Mouse (Mus musculus) thymus, postnatal 14 days (tissue): ENCODE results near the gene Strn3.
"Not testable (repeated sequence)": the region's sequence is repeated elsewhere in the genome, so short reads cannot be mapped to it uniquely, and the experiment has no call there.

Experiments
- DNase-seq: peaks from one replicate; pipeline ENCODE4 v3.0.0; 2021

Gene Strn3

DNA sequence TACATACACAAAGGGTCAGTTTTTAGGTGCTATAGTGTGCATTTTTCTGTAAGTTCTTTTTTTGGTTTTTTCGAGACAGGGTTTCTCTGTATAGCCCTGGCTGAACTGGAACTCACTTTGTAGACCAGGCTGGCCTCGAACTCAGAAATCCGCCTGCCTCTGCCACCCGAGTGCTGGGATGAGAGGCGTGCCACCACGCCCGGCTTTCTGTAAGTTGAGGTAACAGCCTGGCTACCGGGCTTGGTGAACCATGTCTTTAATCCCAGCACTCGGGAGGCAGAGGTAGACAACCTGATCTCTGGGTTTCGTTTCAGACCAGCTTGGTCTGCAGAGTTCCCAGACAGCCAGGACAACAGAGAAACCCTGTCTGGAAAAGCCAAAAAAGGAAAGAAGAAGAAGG, 1.2 kb upstream of the Strn3 start:
- DNase-seq: peak; percentile 14

DNA sequence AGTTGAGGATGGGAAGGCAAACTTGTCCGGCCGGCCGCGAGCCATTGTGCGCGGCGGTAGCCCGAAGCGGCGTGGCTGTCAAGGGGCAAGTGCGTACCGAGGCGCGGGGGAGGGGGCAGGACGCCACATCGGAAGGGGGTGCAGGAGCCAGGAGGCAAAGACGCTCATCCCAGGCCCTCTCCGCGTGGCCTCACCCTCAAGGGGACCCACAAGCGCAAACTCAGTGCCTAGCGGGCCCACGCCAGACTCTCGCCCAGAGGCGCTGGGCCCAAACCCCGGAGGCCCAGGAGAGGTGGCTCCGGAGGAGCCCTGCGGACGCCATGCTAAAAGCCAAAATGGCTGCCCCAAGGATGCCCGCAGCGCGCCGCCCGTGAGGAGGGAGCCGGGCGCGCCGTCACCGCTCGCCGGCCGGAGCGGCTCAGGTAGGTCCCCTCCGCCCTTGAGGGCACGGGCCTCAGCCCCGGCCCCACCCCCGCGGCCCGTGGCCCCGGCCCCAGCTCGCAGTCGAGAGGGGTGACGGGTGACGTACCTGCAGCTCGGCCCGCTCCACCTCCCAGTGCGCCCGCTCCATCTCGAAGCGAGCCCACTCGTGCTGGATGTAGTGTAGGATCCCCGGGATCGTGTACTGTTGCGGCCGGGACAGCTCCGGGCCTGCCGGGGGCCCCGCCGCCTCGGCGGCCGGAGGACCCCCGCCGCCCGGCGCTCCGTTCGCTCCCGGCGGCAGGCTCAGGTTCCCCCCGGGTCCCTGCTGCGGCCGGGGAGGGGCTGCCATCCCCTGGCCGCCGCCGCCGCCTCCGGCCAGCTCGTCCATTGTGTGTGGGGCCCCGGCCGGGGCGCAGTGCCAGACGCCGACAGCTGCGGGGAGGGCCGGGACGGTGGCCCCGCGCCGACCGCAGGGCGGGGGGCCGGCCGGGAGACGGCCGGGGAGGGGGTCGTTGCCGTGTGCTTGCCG, 528 bp downstream of the Strn3 start, which contains the start of gene Ap4s1:
Gene Ap4s1 (plus strand): TSS at position 141 of the 952 bp plus-strand sequence.
- DNase-seq: peak; percentile 78

- peak; percentile 62 for DNase-seq
Observed at GRCm38 (mm10) chr12:51688546-51688945, 3.2 kb downstream of the Strn3 start.

- DNase-seq: no peak
Observed at GRCm38 (mm10) chr12:51678844-51679243, 12.9 kb downstream of the Strn3 start.

DNA sequence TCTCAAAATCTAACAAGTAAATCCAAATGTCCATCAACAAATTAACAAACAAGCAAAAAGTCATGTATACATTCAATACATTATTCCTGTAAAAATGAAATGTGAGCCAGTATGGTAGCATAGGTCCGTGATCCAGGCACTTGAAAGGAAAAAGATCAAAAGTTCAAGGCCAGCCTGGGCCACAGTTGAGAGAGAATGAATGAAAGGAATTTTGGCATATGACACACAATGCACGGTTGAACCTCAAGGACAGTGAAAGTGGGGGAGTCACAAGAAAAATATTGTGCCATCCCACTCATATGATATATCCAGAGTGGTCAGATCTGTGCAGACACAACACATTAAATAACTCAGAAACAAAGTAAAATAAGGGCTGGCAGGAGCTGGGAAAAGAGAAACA, 15.3 kb downstream of the Strn3 start:
- DNase-seq: no peak

- DNase-seq: no peak
Observed at GRCm38 (mm10) chr12:51673270-51673669, 18.4 kb downstream of the Strn3 start.

DNA sequence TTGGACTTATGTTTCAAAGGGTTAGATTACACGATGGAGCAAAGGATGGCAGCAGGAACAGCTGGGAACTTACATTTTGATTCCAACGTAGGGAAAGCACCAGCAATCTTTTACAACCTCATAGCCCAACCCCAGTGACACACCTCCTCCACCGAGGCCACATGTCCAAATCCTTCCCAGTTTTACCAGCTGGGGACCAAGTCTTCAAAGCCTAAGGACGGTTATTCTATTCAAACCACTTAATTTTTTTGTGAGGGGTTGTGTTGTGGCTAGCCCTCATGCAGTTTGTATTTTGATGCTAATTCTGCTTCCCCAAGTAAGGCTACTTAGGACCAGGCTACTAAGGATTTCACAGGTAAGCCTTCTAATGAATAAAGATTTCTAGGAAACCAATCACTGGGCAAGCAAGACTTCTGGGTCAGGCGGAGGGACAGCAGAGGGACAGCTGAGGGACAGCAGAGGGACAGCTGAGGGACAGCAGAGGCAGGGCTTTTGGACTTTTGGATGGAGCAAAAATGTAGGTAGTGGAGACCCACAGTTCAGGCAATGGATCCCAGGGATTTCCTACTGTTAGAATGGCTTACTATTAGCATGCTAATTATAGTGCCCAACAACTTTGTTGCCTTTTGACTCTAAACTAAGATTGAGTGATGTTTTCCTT, 20.3 kb downstream of the Strn3 start:
- no peak for DNase-seq

DNA sequence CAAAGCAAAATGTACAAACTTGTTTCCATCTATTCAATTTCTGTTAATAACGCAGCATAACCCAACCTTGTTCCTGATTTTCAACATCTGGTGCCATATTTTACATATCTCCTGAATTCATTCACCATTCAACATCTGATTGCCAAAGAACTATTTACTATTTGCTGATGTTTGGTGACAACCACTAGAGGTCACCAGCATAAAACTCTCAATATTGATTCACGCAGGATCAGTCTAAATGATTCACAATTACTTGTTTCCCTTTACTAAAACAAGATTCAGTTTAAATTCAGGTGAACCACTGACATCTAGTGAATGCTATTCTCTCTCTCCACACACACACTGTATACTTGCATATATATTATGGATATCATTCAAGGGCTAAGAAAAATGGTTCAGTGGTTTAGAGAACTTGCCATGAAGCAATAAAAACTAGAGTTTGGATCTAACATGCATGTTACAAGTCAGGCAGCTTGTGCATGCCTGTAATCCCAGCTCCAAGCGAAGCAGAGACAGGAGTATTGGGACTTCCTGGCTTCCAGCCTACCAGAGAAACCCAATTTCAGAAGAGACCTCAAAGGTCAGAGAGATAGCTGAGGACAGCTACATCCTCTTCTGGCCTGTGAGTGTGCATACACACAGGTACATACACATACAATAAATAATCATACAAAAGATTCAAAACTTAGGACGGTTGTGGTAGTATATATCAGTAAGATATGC, 24.8 kb downstream of the Strn3 start:
- no peak for DNase-seq

DNA sequence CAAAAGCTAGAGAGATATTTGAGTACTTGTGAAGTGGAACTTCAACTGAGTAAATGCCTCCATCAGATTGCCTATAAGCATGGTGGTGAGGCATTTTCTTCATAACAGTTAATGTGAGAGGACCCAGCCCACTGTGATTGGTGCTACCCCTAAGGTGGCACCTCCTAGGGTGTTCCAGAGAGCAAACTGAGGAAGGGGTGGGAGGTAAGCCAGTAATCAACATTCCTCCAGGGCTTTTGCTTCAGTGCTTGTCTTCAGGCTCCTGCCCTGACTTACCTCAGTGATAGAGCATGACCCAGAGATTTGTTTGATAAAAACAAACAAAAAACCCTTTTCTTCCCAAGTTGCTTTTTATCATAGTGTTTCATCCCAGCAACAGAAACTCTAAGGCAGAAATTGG, 27.8 kb downstream of the Strn3 start:
- DNase-seq: no peak

GRCm38 (mm10) chr12:51663011-51663410, 28.7 kb downstream of the Strn3 start:
- no peak for DNase-seq

DNA sequence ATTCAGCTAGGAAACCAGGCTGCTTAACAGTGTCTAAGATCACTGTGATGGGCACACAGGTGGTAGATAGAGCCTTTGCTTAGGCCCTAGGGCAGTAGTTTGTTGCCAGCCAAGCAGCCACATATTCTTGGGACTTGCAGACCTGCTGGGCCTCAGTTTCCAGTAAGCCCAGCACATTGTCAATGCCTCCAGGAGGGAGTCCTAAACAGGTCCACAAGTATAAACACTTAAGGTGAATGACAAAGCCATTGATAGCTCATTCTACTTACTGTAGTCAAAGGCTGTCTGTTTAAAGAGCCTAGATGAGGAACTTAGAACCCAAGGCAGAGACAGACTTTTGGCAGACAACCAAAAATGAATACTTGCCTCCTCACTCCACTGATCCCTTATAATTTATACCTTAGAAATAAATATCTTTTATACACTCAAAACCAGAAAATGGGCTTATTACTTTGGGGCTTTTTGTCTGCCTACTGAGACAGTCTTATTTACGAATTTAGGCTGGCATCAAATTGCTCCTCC, 35.7 kb downstream of the Strn3 start:
- no peak for DNase-seq

DNA sequence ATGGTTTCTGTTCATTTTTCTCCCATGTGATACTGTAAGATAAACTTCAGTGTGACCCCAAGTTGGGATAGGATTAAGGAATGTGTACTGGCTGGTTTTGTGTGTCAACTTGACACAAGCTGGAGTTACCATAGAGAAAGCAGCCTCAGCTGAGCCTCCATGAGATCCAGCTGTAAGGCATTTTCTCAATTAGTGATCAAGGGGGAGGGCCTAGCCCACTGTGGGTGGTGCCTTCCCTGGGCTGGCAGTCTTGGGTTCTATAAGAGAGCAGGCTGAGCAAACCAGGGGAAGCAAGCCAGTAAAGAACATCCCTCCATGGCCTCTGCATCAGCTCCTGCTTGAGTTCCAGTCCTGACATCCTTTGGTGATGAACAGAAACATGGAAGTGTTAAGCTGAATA, 42.3 kb downstream of the Strn3 start:
- DNase-seq: not testable (repeated sequence)

GRCm38 (mm10) chr12:51641871-51642270, 49.8 kb downstream of the Strn3 start:
- no peak for DNase-seq

GRCm38 (mm10) chr12:51636689-51637470, 54.8 kb downstream of the Strn3 start:
- no peak for DNase-seq

DNA sequence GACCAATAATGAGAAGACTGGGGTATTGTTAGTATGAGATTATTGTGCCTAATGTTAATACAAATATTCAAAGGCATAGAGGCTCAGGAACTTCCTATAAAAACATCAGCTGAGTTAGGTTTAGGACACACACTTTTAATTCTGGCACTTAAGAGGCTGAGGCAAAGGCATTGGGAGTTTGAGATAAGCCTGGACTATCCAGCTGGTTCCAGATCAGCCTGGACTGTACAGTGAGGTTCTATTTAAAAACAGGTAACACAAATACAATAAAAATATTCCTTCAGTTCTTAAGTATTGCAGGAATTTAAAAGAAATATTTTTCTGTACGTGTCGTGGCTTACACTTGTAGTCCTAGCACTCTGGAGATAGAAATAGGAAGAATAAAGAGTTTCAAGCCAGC, 55.4 kb downstream of the Strn3 start:
- DNase-seq: no peak

GRCm38 (mm10) chr12:51633481-51633880, 58.2 kb downstream of the Strn3 start:
- no peak for DNase-seq

- no peak for DNase-seq
Observed at GRCm38 (mm10) chr12:51623366-51623694, 68.4 kb downstream of the Strn3 start.

DNA sequence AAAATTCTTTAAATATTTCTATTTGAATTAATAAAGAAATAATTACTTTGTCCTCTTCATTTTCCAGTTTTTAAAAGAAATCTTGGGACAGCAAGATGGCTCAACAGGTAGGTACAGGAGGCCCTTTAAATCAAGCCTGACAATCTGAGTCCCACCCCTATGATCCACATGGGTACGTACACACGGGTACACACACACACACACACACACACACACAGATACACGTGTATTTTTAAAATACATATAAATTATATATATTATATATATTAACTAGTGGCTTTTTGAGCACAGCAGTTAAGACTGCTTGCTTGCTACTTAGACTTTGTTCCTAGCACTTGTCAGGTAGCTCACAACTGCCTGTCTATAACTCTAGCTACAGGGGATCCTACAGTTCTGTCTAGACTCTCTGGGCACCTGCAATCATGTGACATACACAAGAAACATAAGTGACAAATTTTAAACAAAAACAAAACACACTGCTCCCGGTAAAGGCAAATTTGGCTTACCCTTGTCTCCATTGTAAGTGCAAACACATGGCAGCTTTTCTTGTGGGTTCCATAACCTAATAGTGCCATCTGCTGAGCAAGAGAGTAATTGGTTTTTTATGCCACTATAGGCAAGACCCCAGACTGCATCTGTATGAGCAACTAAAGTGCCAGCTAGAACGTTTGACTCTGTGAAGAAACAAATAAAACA, 68.9 kb downstream of the Strn3 start:
- DNase-seq: no peak

DNA sequence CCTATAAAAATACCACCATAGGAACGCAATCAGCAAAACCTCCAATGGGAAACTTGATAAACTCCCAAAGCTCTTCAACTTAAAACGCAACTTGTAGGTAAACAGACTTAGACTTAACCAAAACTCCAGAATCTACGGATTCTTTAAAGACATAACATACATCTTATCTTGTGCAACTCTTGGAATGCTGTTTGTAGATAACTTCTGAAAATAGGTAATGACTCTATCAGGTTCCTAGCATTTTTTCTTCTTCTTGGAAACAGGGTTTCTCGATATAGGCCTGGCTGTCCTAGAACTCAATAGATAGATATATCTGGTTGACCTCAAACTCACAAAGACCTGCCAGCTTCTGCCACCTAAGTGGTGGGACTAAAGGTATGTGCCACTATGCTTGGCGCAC, 70.5 kb downstream of the Strn3 start:
- DNase-seq: no peak

GRCm38 (mm10) chr12:51620572-51620971, 71.1 kb downstream of the Strn3 start:
- DNase-seq: no peak

DNA sequence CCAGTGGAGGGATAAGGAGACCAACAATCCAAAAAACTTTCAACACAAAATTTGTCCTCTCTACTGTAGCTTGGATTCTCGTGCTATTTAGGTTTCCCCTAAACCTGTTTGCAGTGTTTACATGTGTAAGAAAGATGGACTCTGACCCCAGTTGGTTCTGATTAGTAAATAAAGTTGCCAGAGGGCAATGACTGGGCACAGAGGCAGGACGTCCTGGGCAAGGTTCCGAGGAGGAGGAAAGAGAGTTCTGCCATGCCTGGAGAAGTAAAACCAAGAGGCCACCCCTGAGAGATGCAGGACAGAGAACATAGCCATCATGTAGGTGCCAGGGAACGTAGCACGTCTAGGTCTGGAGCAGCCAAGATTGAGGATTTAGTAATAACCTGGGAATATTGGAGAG, 79.3 kb downstream of the Strn3 start:
- no peak for DNase-seq

DNA sequence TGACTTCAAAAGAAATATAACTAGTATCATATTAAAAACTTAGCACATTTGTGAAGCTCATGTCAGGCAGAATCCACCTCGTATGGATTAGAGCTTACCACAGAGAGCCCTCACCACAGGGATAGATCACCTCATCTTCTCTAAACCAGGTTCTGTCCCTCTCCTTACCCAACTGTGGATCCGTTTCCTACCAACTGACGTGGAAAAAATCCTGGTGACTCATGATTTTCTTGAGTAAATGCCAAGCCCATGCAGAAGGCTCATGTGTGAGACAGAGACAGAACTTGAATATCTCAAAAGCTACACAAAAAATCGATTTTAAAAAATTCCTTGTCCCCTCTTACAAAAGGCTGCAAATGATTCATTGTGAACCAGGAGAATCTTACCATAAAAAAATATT, 85.6 kb downstream of the Strn3 start:
- no peak for DNase-seq
